Mouse (Mus musculus) liver, postnatal 0 days (tissue): ENCODE measurements around the gene Tdp1.

Source experiments
- CTCF ChIP-seq: sonication (generic); IDR thresholded peaks from 2 replicates; pipeline ENCODE4 v1.5.1; 2016; ENCODE audit warnings: antibody characterized with exemption, low read depth
- EP300 ChIP-seq: IDR thresholded peaks from 2 replicates; pipeline ENCODE4 v1.6.1; 2016; ENCODE audit warnings: antibody characterized with exemption, low read depth, mild to moderate bottlenecking

- TF ChIP-seq CTCF = no peak
- no peak for TF ChIP-seq EP300
Observed at GRCm38 (mm10) chr12:99856011-99856410, 28.3 kb upstream of the Tdp1 start.
